Mouse (Mus musculus) megakaryocyte progenitor cell, adult 5-6 weeks (primary cell): ENCODE data around the gene Ercc2. TPM values are rescaled to one million over a fixed set of nuclear protein-coding genes. Genes with fewer than 3 reads are reported as not detected.

ENCODE experiments used
- ATAC-seq: replicated peaks from 2 replicates; pipeline ENCODE4 v1.8.0; 2016; ENCODE audit warnings: mild to moderate bottlenecking, moderate TSS enrichment, inconsistent platforms; ENCODE audit not compliant: poor library complexity
- total RNA-seq, 2 experiments: library from RNA; stranded (forward) in 1 of 2; stranded (reverse) in 1 of 2; fragments of 157-497, 149-512 nt in 1 of 2; fragments of 200-1000 nt in 1 of 2; gene quantifications; 2 replicates each; pipeline versions ENCODE4 v1.2.3 to v1.2.4; 2015 to 2017

Gene Ercc2
- total RNA-seq, 2 experiments from 2014 or later = 11.2 to 26.5 TPM

GRCm38 (mm10) chr7:19403731-19404296 is 22.0 kb downstream of the Ercc2 start, which contains the start of gene Klc3:
TSS of gene Klc3 (minus strand) at chr7:19404104.
- ATAC-seq = peak; percentile 67

- ATAC-seq = no peak
Measured at GRCm38 (mm10) chr7:19404476-19404875, 22.7 kb downstream of the Ercc2 start, which contains the start of gene Ckm. TSS of gene Ckm (plus strand) at chr7:19404776.

- ATAC-seq = peak; percentile 93
Measured at GRCm38 (mm10) chr7:19405417-19405816, 23.6 kb downstream of the Ercc2 start.

- ATAC-seq = no peak
Measured at GRCm38 (mm10) chr7:19409753-19410152, 27.9 kb downstream of the Ercc2 start.

- no peak for ATAC-seq
Measured at GRCm38 (mm10) chr7:19410766-19411344, 29.0 kb downstream of the Ercc2 start.

GRCm38 (mm10) chr7:19411783-19412182 is 30.0 kb downstream of the Ercc2 start:
- ATAC-seq = no peak

- no peak for ATAC-seq
Measured at GRCm38 (mm10) chr7:19413525-19413924, 31.7 kb downstream of the Ercc2 start.

- ATAC-seq = peak; percentile 21
Measured at GRCm38 (mm10) chr7:19416590-19416989, 34.8 kb downstream of the Ercc2 start.

GRCm38 (mm10) chr7:19420121-19420520 is 38.3 kb downstream of the Ercc2 start:
- no peak for ATAC-seq

GRCm38 (mm10) chr7:19420821-19421636 is 39.2 kb downstream of the Ercc2 start:
- peak; percentile 96 for ATAC-seq

- ATAC-seq = no peak
Measured at GRCm38 (mm10) chr7:19423083-19423482, 41.3 kb downstream of the Ercc2 start.

- ATAC-seq = no peak
Measured at GRCm38 (mm10) chr7:19424051-19424450, 42.2 kb downstream of the Ercc2 start.

GRCm38 (mm10) chr7:19426349-19426748 is 44.5 kb downstream of the Ercc2 start:
- 0 out of 2 replicates have a peak, but pooled peaks have one; percentile 15 for ATAC-seq

- ATAC-seq = no peak
Measured at GRCm38 (mm10) chr7:19426888-19427287, 45.1 kb downstream of the Ercc2 start.

- no peak for ATAC-seq
Measured at GRCm38 (mm10) chr7:19427999-19428650, 46.3 kb downstream of the Ercc2 start.

- no peak for ATAC-seq
Measured at GRCm38 (mm10) chr7:19429726-19430125, 47.9 kb downstream of the Ercc2 start.

- ATAC-seq = no peak
Measured at GRCm38 (mm10) chr7:19430402-19430801, 48.6 kb downstream of the Ercc2 start.

GRCm38 (mm10) chr7:19432475-19432874 is 50.7 kb downstream of the Ercc2 start:
- peak; percentile 38; the same call in 1 of the 2 replicates for ATAC-seq

GRCm38 (mm10) chr7:19436276-19436675 is 54.5 kb downstream of the Ercc2 start:
- ATAC-seq = no peak

GRCm38 (mm10) chr7:19437048-19437447 is 55.2 kb downstream of the Ercc2 start:
- no peak for ATAC-seq

- ATAC-seq = no peak
Measured at GRCm38 (mm10) chr7:19441448-19442091, 59.8 kb downstream of the Ercc2 start.
